Mouse (Mus musculus): ENCODE data around the gene Sytl1.

DNA sequence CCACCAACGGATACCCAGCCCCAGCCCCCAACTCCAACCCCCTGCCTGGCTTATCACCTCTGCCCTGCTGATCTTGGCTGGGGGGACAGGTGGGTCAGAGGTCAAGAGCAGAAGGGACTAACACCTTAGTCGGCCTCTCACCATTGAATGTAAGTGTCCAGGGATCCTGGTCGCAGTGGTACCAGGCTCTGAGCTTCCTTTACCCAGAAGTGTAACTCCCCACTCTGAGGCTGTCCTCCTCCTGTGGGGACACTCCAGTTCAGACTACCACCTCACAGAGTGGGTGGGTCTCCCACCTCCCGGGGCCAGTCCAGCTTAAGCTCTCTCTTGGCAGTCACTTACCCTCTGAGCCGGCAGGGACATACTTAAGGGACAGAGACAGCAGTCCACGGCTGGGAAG lies 7.5 kb downstream of the Sytl1 start:
- TF ChIP-seq CTCF (IDR thresholded peaks at IDR 0.05; ENCODE audit: low read depth, low read length) = no peak
- no peak for TF ChIP-seq POLR2A (IDR thresholded peaks at IDR 0.05; ENCODE audit: borderline replicate concordance, low read depth, low read length)

Data from bone marrow macrophage, adult 2 months (primary cell).